Mouse (Mus musculus): Measurements from ENCODE around the gene Pola2. TPM values are rescaled to one million over a fixed set of nuclear protein-coding genes. Genes with fewer than 3 reads are reported as not detected.

The Pola2 gene
- polyA plus RNA-seq, 1 experiment from 2014 or later = 42.7 TPM

DNA sequence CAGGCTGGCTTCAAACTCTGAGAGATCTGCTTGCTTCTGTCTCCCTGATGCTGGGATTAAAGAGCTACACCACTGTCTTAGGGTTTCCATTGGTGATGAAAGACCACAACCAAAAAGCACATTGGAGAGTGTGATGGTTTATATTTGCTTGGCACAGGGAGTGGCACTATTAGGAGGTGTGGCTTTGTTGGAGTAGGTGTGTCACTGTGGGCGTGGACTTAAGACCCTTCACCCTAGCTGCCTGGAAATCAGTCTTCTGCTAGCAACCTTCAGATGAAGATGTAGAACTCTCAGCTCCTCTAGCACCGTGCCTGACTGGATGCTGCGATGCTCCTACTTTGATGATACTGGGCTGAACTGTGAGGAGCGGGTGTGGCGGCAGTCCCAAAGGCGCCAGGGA lies 25.5 kb downstream of the Pola2 start:
- no peak for ATAC-seq (ENCODE audit: insufficient number of reproducible peaks, insufficient read depth, low FRiP score, low read depth)
- H3K4me3 ChIP-seq (ENCODE audit: control insufficient read depth in 1 of 2, insufficient read depth in 1 of 2, low read depth in 1 of 2, low read length in 2 of 2) = no peak overlapping the region
- peaks cover 37 to 52% of the 10 kb centered on the region in 2 experiments for H3K4me1 ChIP-seq (ENCODE audit: control insufficient read depth in 2 of 2, insufficient read depth in 2 of 2, low read length in 2 of 2)
- WGBS = 87% methylated on average over 6 of the region's 6 CpGs
- H3K9ac ChIP-seq (ENCODE audit: low read length) = no peak overlapping the region
- peak overlapping the region; percentile 44; the same call in 1 of the 2 replicates for H3K4me2 ChIP-seq (ENCODE audit: low read length)
- H3K27me3 ChIP-seq (ENCODE audit: control insufficient read depth, insufficient read depth, low read length) = no peaks in the 10 kb centered on the region
- peaks cover 41% of the 10 kb centered on the region for H3K36me3 ChIP-seq (ENCODE audit: control insufficient read depth, insufficient read depth, low read length)
- H3K27ac ChIP-seq (replicated peaks in 1 of 2; ENCODE audit: control insufficient read depth in 1 of 2, insufficient read depth in 1 of 2, low read depth in 2 of 2, low read length in 2 of 2) = peak overlapping the region in 1 of 2 experiments; percentile 15; a peak in 1 of 4 replicates
- no peaks in the 10 kb centered on the region for H3K9me3 ChIP-seq (ENCODE audit: control insufficient read depth, low read length)

DNA sequence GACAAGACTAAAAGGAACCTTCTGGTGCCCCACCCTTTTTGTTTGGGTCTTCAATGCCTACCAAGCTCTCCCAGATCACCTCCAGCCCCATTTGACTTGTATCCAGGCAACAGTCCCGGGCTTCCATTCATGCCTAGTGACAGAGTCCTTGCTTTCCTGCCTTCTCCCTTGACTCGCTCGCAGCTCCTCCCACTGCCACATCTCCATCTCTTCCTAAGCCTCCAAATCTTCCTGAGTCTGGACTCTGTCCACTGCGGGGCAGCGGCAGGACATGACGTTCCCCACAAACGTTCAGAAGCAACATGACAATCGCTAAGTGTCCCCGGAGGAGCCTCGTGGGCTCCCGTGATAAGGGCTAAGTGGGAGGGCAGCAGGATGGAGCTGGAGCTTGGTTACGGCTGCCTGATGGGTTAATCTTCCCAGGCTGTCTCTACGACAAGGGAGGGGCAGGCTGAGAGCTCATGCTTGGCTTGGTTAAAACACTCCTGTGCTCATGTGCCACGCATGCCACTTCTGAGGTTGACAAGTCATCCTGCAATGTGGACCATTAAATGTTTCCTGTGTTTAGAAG lies 26.1 kb downstream of the Pola2 start:
- ATAC-seq (ENCODE audit: insufficient number of reproducible peaks, insufficient read depth, low FRiP score, low read depth) = no peak
- WGBS = 2% methylated on average over 14 of the region's 14 CpGs
- peak overlapping the region; percentile 15 to 21; a peak in 2 of 4 replicates for H3K27ac ChIP-seq (replicated peaks in 1 of 2; ENCODE audit: control insufficient read depth in 1 of 2, insufficient read depth in 1 of 2, low read depth in 2 of 2, low read length in 2 of 2)
- peaks cover 35% of the 10 kb centered on the region for H3K36me3 ChIP-seq (ENCODE audit: control insufficient read depth, insufficient read depth, low read length)
- H3K4me3 ChIP-seq (ENCODE audit: control insufficient read depth in 1 of 2, insufficient read depth in 1 of 2, low read depth in 1 of 2, low read length in 2 of 2) = no peak overlapping the region; a peak in 1 of 4 replicates
- peaks cover 31 to 46% of the 10 kb centered on the region in 2 experiments for H3K4me1 ChIP-seq (ENCODE audit: control insufficient read depth in 2 of 2, insufficient read depth in 2 of 2, low read length in 2 of 2)
- no peaks in the 10 kb centered on the region for H3K9me3 ChIP-seq (ENCODE audit: control insufficient read depth, low read length)
- no peaks in the 10 kb centered on the region for H3K27me3 ChIP-seq (ENCODE audit: control insufficient read depth, insufficient read depth, low read length)
- H3K9ac ChIP-seq (ENCODE audit: low read length) = no peak overlapping the region
- peak overlapping the region; percentile 44 for H3K4me2 ChIP-seq (ENCODE audit: low read length)

DNA sequence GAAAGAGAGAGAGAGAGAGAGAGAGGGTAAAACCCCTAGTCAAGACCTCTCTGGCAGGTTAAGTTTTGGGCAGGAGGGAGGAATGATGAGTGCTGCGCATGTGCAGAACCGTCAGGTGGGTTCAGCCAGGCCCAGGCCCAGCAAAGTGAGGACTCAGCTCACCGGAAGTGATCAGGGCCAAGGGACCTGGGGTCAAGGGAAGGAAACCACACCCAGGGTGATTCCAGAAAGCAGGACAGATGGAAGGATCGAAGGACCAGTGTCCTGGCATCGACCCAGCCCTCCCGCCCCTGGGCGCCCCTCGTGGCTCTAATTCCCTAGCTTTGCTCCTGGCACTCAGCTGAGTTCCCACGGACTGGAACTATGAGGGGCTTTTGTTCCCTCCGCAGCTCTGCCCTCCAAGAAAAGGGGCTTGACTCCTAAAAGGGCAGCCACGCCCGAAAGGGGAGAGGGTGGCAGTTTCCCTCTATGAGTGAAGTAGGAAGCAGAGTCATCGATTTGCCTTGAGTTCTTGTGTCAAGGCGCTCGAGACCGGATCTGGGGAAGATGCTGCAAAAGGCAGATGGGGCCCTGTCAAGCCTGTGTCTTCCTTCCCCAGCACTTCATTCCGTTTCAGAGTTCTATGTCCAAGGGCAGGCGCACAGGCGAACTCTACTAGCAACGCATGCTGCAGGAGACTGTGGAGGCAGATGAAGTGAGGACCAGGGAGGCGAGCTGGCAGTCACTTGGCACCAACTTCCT lies 26.7 kb downstream of the Pola2 start:
- Histone ChIP-seq H3K9ac (ENCODE audit: low read length) (no peak overlapping the region), H3K27me3 (ENCODE audit: control insufficient read depth, insufficient read depth, low read length) (no peaks in the 10 kb centered on the region), H3K4me1 (ENCODE audit: control insufficient read depth in 2 of 2, insufficient read depth in 2 of 2, low read length in 2 of 2) (peaks cover 31 to 40% of the 10 kb centered on the region in 2 experiments), H3K36me3 (ENCODE audit: control insufficient read depth, insufficient read depth, low read length) (peaks cover 30% of the 10 kb centered on the region), H3K4me3 (ENCODE audit: control insufficient read depth in 1 of 2, insufficient read depth in 1 of 2, low read depth in 1 of 2, low read length in 2 of 2) (no peak overlapping the region), H3K27ac (replicated peaks in 1 of 2; ENCODE audit: control insufficient read depth in 1 of 2, insufficient read depth in 1 of 2, low read depth in 2 of 2, low read length in 2 of 2) (peak overlapping the region; percentile 15 to 21; a peak in 2 of 4 replicates), H3K9me3 (ENCODE audit: control insufficient read depth, low read length) (no peaks in the 10 kb centered on the region), H3K4me2 (ENCODE audit: low read length) (peak overlapping the region; percentile 44)
- no peak for ATAC-seq (ENCODE audit: insufficient number of reproducible peaks, insufficient read depth, low FRiP score, low read depth)
- 64% methylated on average over 21 of the region's 21 CpGs for WGBS

DNA sequence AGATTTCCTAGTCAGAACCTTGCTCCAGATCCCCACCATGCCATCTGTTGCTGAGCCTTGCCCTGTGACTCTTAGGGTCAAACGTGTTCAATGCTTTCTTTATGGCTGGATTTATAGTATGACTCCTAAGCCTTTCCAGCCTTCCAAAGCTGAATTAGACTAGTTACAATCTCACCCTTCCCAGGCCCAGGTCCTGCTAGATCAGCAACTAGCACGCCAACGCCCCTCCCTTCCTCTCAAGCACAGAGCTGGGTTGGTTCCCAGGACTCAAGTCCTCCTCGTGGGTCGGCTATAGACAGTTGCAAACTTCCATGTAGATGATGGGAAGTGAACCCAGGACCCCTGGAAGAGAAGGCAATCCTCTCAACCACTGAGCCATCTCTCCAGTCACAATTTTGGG lies 28.3 kb downstream of the Pola2 start:
- ATAC-seq (ENCODE audit: insufficient number of reproducible peaks, insufficient read depth, low FRiP score, low read depth) = no peak
- WGBS = 54% methylated on average over 5 of the region's 5 CpGs

DNA sequence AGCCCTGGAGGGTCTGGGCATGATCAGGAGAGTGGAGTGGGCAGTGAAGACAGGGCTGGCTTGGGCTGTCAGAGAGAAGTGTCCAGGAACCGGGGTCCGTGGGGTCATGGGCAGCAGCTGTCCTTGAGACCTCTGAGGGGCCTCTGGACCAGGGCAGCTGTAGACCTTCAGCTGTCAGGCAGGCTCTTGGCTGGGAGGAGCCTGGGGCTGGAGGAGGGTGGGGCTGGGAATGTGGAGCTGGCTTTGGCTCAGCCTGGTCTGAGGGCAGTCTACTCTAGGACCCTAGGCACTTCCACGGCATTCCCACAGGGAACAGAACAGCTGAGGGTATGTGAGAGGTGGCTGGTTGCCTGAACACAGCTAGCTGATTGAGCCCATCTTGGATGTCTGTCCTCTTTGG lies 28.7 kb downstream of the Pola2 start:
- Histone ChIP-seq H3K9ac (ENCODE audit: low read length) (peak overlapping the region; percentile 36; the same call in 1 of the 2 replicates), H3K4me1 (ENCODE audit: control insufficient read depth in 2 of 2, insufficient read depth in 2 of 2, low read length in 2 of 2) (peaks cover 28 to 37% of the 10 kb centered on the region in 2 experiments), H3K27me3 (ENCODE audit: control insufficient read depth, insufficient read depth, low read length) (no peaks in the 10 kb centered on the region), H3K9me3 (ENCODE audit: control insufficient read depth, low read length) (no peaks in the 10 kb centered on the region), H3K4me2 (ENCODE audit: low read length) (peak overlapping the region; percentile 17; the same call in 1 of the 2 replicates), H3K4me3 (ENCODE audit: control insufficient read depth in 1 of 2, insufficient read depth in 1 of 2, low read depth in 1 of 2, low read length in 2 of 2) (no peak overlapping the region), H3K36me3 (ENCODE audit: control insufficient read depth, insufficient read depth, low read length) (peaks cover 10% of the 10 kb centered on the region), H3K27ac (replicated peaks in 1 of 2; ENCODE audit: control insufficient read depth in 1 of 2, insufficient read depth in 1 of 2, low read depth in 2 of 2, low read length in 2 of 2) (peak overlapping the region; percentile 44 to 60)
- 7% methylated on average over 3 of the region's 3 CpGs for WGBS
- ATAC-seq (ENCODE audit: insufficient number of reproducible peaks, insufficient read depth, low FRiP score, low read depth) = peak; percentile 79

More for the DNA sequence above, 28.3 kb downstream of the Pola2 start:
- peaks cover 30 to 39% of the 10 kb centered on the region in 2 experiments for H3K4me1 ChIP-seq (ENCODE audit: control insufficient read depth in 2 of 2, insufficient read depth in 2 of 2, low read length in 2 of 2)
- 0 out of 2 replicates have a peak overlapping the region, but pooled peaks have one; percentile 36 for H3K9ac ChIP-seq (ENCODE audit: low read length)
- no peaks in the 10 kb centered on the region for H3K27me3 ChIP-seq (ENCODE audit: control insufficient read depth, insufficient read depth, low read length)
- H3K9me3 ChIP-seq (ENCODE audit: control insufficient read depth, low read length) = no peaks in the 10 kb centered on the region
- H3K36me3 ChIP-seq (ENCODE audit: control insufficient read depth, insufficient read depth, low read length) = peaks cover 14% of the 10 kb centered on the region
- H3K4me3 ChIP-seq (ENCODE audit: control insufficient read depth in 1 of 2, insufficient read depth in 1 of 2, low read depth in 1 of 2, low read length in 2 of 2) = no peak overlapping the region
- no peak overlapping the region for H3K4me2 ChIP-seq (ENCODE audit: low read length)
- peak overlapping the region; percentile 26 to 60; a peak in 1 of 4 replicates for H3K27ac ChIP-seq (replicated peaks in 1 of 2; ENCODE audit: control insufficient read depth in 1 of 2, insufficient read depth in 1 of 2, low read depth in 2 of 2, low read length in 2 of 2)

DNA sequence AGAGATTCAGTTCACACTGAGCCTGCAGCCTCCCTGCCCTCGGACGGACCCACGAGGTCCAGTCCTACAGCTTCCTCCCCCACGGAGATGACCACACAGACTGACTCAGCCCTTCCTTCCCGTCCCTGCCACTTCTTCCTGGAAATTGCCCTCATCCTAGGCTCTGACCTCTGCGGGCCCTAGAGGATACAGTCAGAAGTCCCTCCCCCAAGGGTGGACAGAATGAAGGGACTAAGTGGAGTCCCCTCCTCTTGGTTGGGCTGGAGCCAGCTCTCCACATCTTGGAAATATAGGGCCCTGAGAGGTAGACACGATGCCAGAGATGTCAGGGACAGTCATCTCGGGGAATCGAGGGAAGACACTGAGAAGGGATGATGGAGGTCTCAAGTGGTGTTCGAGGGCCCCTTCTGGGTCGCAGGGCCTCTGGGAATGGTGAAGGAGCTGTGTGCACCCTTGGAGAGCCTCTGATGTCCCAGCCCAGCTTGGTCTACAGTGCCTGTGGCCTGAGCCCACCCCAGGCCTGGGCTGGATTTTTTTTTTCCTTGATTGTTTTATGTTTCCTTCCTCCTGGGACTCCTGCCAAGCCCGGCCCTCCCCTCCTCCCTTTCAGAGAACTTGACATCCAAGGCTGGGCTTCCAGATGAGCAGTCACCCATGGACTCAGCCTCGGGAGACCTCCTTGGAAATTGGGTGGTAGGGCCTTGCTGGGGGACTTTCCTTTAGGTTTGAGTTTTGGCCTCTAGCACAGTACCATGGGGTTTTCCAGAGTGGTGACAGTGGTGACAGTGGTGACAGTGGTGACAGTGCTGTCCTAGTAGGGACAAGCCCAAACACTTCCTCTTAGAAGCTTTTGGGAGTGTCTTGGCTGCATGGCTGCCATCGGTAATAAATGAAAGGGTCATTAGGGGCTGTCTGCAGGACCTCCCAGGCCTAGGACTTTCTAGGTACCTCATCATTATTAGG lies 34.1 kb downstream of the Pola2 start:
- no peaks in the 10 kb centered on the region for H3K36me3 ChIP-seq (ENCODE audit: control insufficient read depth, insufficient read depth, low read length)
- H3K27me3 ChIP-seq (ENCODE audit: control insufficient read depth, insufficient read depth, low read length) = no peaks in the 10 kb centered on the region
- H3K4me3 ChIP-seq (ENCODE audit: control insufficient read depth in 1 of 2, insufficient read depth in 1 of 2, low read depth in 1 of 2, low read length in 2 of 2) = no peak overlapping the region
- WGBS = 48% methylated on average over 14 of the region's 14 CpGs
- no peaks in the 10 kb centered on the region for H3K9me3 ChIP-seq (ENCODE audit: control insufficient read depth, low read length)
- peaks cover 17 to 31% of the 10 kb centered on the region in 2 experiments for H3K4me1 ChIP-seq (ENCODE audit: control insufficient read depth in 2 of 2, insufficient read depth in 2 of 2, low read length in 2 of 2)
- H3K27ac ChIP-seq (replicated peaks in 1 of 2; ENCODE audit: control insufficient read depth in 1 of 2, insufficient read depth in 1 of 2, low read depth in 2 of 2, low read length in 2 of 2) = peak overlapping the region in 1 of 2 experiments; percentile 55; a peak in 2 of 4 replicates
- no peak overlapping the region for H3K4me2 ChIP-seq (ENCODE audit: low read length)
- ATAC-seq (ENCODE audit: insufficient number of reproducible peaks, insufficient read depth, low FRiP score, low read depth) = peak; percentile 17; the same call in 1 of the 2 replicates
- H3K9ac ChIP-seq (ENCODE audit: low read length) = no peak overlapping the region

GRCm38 (mm10) chr19:5928546-5928945 lies 35.5 kb downstream of the Pola2 start:
- 78% methylated on average over 3 of the region's 3 CpGs for WGBS
- no peak for ATAC-seq (ENCODE audit: insufficient number of reproducible peaks, insufficient read depth, low FRiP score, low read depth)
- H3K36me3 ChIP-seq (ENCODE audit: control insufficient read depth, insufficient read depth, low read length) = no peaks in the 10 kb centered on the region
- H3K9me3 ChIP-seq (ENCODE audit: control insufficient read depth, low read length) = no peaks in the 10 kb centered on the region
- peaks cover 17 to 31% of the 10 kb centered on the region in 2 experiments for H3K4me1 ChIP-seq (ENCODE audit: control insufficient read depth in 2 of 2, insufficient read depth in 2 of 2, low read length in 2 of 2)
- no peaks in the 10 kb centered on the region for H3K27me3 ChIP-seq (ENCODE audit: control insufficient read depth, insufficient read depth, low read length)
- H3K9ac ChIP-seq (ENCODE audit: low read length) = no peak overlapping the region
- H3K4me2 ChIP-seq (ENCODE audit: low read length) = no peak overlapping the region
- peak overlapping the region in 1 of 2 experiments; percentile 55; a peak in 1 of 4 replicates for H3K27ac ChIP-seq (replicated peaks in 1 of 2; ENCODE audit: control insufficient read depth in 1 of 2, insufficient read depth in 1 of 2, low read depth in 2 of 2, low read length in 2 of 2)
- no peak overlapping the region for H3K4me3 ChIP-seq (ENCODE audit: control insufficient read depth in 1 of 2, insufficient read depth in 1 of 2, low read depth in 1 of 2, low read length in 2 of 2)
